Mouse (Mus musculus): Measurements from ENCODE around the gene Pygl. TPM values are rescaled to one million over a fixed set of nuclear protein-coding genes. Genes with fewer than 3 reads are reported as not detected.

Gene Pygl
- polyA plus RNA-seq, 1 experiment from 2014 or later = 85.1 TPM

GRCm38 (mm10) chr12:70233637-70234315 lies 2.5 kb upstream of the Pygl start:
- Histone ChIP-seq H3K27me3 (ENCODE audit: control insufficient read depth, insufficient read depth, low read depth, low read length) (no peaks in the 10 kb centered on the region), H3K9me3 (ENCODE audit: control insufficient read depth, low read length) (no peaks in the 10 kb centered on the region), H3K4me2 (ENCODE audit: low read depth, low read length) (no peak overlapping the region), H3K27ac (ENCODE audit: low read length) (no peak overlapping the region), H3K9ac (ENCODE audit: low read length) (0 out of 2 replicates have a peak overlapping the region, but pooled peaks have one; percentile 20), H3K4me3 (ENCODE audit: low read length) (no peak overlapping the region), H3K4me1 (replicated peaks; ENCODE audit: control insufficient read depth, insufficient read depth, low read length) (peaks cover 15% of the 10 kb centered on the region), H3K36me3 (ENCODE audit: control insufficient read depth, insufficient read depth, low read length) (no peaks in the 10 kb centered on the region)
- WGBS = 81% methylated on average over 6 of the region's 6 CpGs
- ATAC-seq (ENCODE audit: low read depth) = no peak

GRCm38 (mm10) chr12:70232020-70232544 lies 794 bp upstream of the Pygl start:
- peak overlapping the region; percentile 91 for H3K27ac ChIP-seq (ENCODE audit: low read length)
- H3K9ac ChIP-seq (ENCODE audit: low read length) = peak overlapping the region; percentile 31; the same call in 1 of the 2 replicates
- no peak overlapping the region for H3K4me2 ChIP-seq (ENCODE audit: low read depth, low read length)
- H3K27me3 ChIP-seq (ENCODE audit: control insufficient read depth, insufficient read depth, low read depth, low read length) = no peaks in the 10 kb centered on the region
- whole genome bisulfite sequencing = 34% methylated on average over 5 of the region's 5 CpGs
- no peak for ATAC-seq (ENCODE audit: low read depth)
- H3K36me3 ChIP-seq (ENCODE audit: control insufficient read depth, insufficient read depth, low read length) = no peaks in the 10 kb centered on the region
- no peak overlapping the region for H3K4me3 ChIP-seq (ENCODE audit: low read length)
- H3K4me1 ChIP-seq (replicated peaks; ENCODE audit: control insufficient read depth, insufficient read depth, low read length) = peaks cover 18% of the 10 kb centered on the region
- H3K9me3 ChIP-seq (ENCODE audit: control insufficient read depth, low read length) = no peaks in the 10 kb centered on the region

GRCm38 (mm10) chr12:70228155-70228554 lies 3.1 kb downstream of the Pygl start:
- no peak for ATAC-seq (ENCODE audit: low read depth)
- 51% methylated on average over 11 of the region's 11 CpGs for WGBS

GRCm38 (mm10) chr12:70227121-70227932 lies 4.0 kb downstream of the Pygl start:
- Histone ChIP-seq H3K27ac (ENCODE audit: low read length) (peak overlapping the region; percentile 92), H3K4me1 (replicated peaks; ENCODE audit: control insufficient read depth, insufficient read depth, low read length) (peaks cover 35% of the 10 kb centered on the region), H3K36me3 (ENCODE audit: control insufficient read depth, insufficient read depth, low read length) (peaks cover under 1% of the 10 kb centered on the region; the same call in 1 of the 2 replicates), H3K4me3 (ENCODE audit: low read length) (peak overlapping the region; percentile 67), H3K9me3 (ENCODE audit: control insufficient read depth, low read length) (no peaks in the 10 kb centered on the region), H3K9ac (ENCODE audit: low read length) (peak overlapping the region; percentile 79), H3K4me2 (ENCODE audit: low read depth, low read length) (peak overlapping the region; percentile 69), H3K27me3 (ENCODE audit: control insufficient read depth, insufficient read depth, low read depth, low read length) (no peaks in the 10 kb centered on the region)
- peak; percentile 95 for ATAC-seq (ENCODE audit: low read depth)
- under 1% methylated on average over 52 of the region's 52 CpGs for WGBS

More at GRCm38 (mm10) chr12:70228155-70228554, 3.1 kb downstream of the Pygl start:
- Histone ChIP-seq H3K4me2 (ENCODE audit: low read depth, low read length) (peak overlapping the region; percentile 69), H3K9me3 (ENCODE audit: control insufficient read depth, low read length) (no peaks in the 10 kb centered on the region), H3K9ac (ENCODE audit: low read length) (peak overlapping the region; percentile 61), H3K27me3 (ENCODE audit: control insufficient read depth, insufficient read depth, low read depth, low read length) (no peaks in the 10 kb centered on the region), H3K27ac (ENCODE audit: low read length) (peak overlapping the region; percentile 92), H3K4me1 (replicated peaks; ENCODE audit: control insufficient read depth, insufficient read depth, low read length) (peaks cover 37% of the 10 kb centered on the region), H3K4me3 (ENCODE audit: low read length) (peak overlapping the region; percentile 67), H3K36me3 (ENCODE audit: control insufficient read depth, insufficient read depth, low read length) (no peaks in the 10 kb centered on the region)

- Histone ChIP-seq H3K9ac (ENCODE audit: low read length) (peak overlapping the region; percentile 79), H3K27me3 (ENCODE audit: control insufficient read depth, insufficient read depth, low read depth, low read length) (no peaks in the 10 kb centered on the region), H3K4me2 (ENCODE audit: low read depth, low read length) (peak overlapping the region; percentile 69), H3K27ac (ENCODE audit: low read length) (peak overlapping the region; percentile 86), H3K9me3 (ENCODE audit: control insufficient read depth, low read length) (no peaks in the 10 kb centered on the region), H3K4me1 (replicated peaks; ENCODE audit: control insufficient read depth, insufficient read depth, low read length) (peaks cover 30% of the 10 kb centered on the region), H3K4me3 (ENCODE audit: low read length) (peak overlapping the region; percentile 67), H3K36me3 (ENCODE audit: control insufficient read depth, insufficient read depth, low read length) (peaks cover 3% of the 10 kb centered on the region; the same call in 1 of the 2 replicates)
- 0 out of 2 replicates have a peak, but pooled peaks have one; percentile 23 for ATAC-seq (ENCODE audit: low read depth)
- WGBS = 21% methylated on average over 5 of the region's 5 CpGs
These were observed 4.6 kb downstream of the Pygl start for GRCm38 (mm10) chr12:70226655-70227054.

GRCm38 (mm10) chr12:70223331-70223730 lies 8.0 kb downstream of the Pygl start:
- Histone ChIP-seq H3K36me3 (ENCODE audit: control insufficient read depth, insufficient read depth, low read length) (peaks cover 6% of the 10 kb centered on the region; the same call in 1 of the 2 replicates), H3K27ac (ENCODE audit: low read length) (no peak overlapping the region), H3K4me2 (ENCODE audit: low read depth, low read length) (no peak overlapping the region)

GRCm38 (mm10) chr12:70221425-70221824 lies 9.9 kb downstream of the Pygl start:
- Histone ChIP-seq H3K27me3 (ENCODE audit: control insufficient read depth, insufficient read depth, low read depth, low read length) (no peaks in the 10 kb centered on the region), H3K4me2 (ENCODE audit: low read depth, low read length) (no peak overlapping the region), H3K4me3 (ENCODE audit: low read length) (no peak overlapping the region), H3K36me3 (ENCODE audit: control insufficient read depth, insufficient read depth, low read length) (peaks cover 6% of the 10 kb centered on the region; the same call in 1 of the 2 replicates), H3K9ac (ENCODE audit: low read length) (no peak overlapping the region), H3K9me3 (ENCODE audit: control insufficient read depth, low read length) (no peaks in the 10 kb centered on the region), H3K27ac (ENCODE audit: low read length) (no peak overlapping the region), H3K4me1 (replicated peaks; ENCODE audit: control insufficient read depth, insufficient read depth, low read length) (peaks cover 18% of the 10 kb centered on the region)
- 55% methylated on average over 5 of the region's 5 CpGs for WGBS
- no peak for ATAC-seq (ENCODE audit: low read depth)

More at GRCm38 (mm10) chr12:70223331-70223730, 8.0 kb downstream of the Pygl start:
- H3K4me3 ChIP-seq (ENCODE audit: low read length) = no peak overlapping the region
- no peak overlapping the region for H3K9ac ChIP-seq (ENCODE audit: low read length)
- no peaks in the 10 kb centered on the region for H3K9me3 ChIP-seq (ENCODE audit: control insufficient read depth, low read length)
- H3K4me1 ChIP-seq (replicated peaks; ENCODE audit: control insufficient read depth, insufficient read depth, low read length) = peaks cover 27% of the 10 kb centered on the region
- WGBS = 34% methylated on average over 4 of the region's 4 CpGs
- no peaks in the 10 kb centered on the region for H3K27me3 ChIP-seq (ENCODE audit: control insufficient read depth, insufficient read depth, low read depth, low read length)
- no peak for ATAC-seq (ENCODE audit: low read depth)

- ATAC-seq (ENCODE audit: low read depth) = no peak
- Histone ChIP-seq H3K36me3 (ENCODE audit: control insufficient read depth, insufficient read depth, low read length) (peaks cover 7% of the 10 kb centered on the region), H3K4me2 (ENCODE audit: low read depth, low read length) (no peak overlapping the region), H3K27me3 (ENCODE audit: control insufficient read depth, insufficient read depth, low read depth, low read length) (no peaks in the 10 kb centered on the region), H3K27ac (ENCODE audit: low read length) (no peak overlapping the region), H3K4me1 (replicated peaks; ENCODE audit: control insufficient read depth, insufficient read depth, low read length) (peaks cover 1% of the 10 kb centered on the region), H3K9me3 (ENCODE audit: control insufficient read depth, low read length) (no peaks in the 10 kb centered on the region), H3K4me3 (ENCODE audit: low read length) (no peak overlapping the region), H3K9ac (ENCODE audit: low read length) (no peak overlapping the region)
- WGBS = 71% methylated on average over 8 of the region's 8 CpGs
These were observed 12.3 kb downstream of the Pygl start for GRCm38 (mm10) chr12:70218795-70219540.

All from lung, embryonic 16.5 days (tissue).